Mouse (Mus musculus) CH12.LX (cell line): ENCODE results near the gene Slc10a4. TPM values are rescaled to one million over a fixed set of nuclear protein-coding genes. Genes with fewer than 3 reads are reported as not detected.

Experiments
- DNase-seq: peaks from one replicate; pipeline ENCODE4 v3.0.0-alpha.2; 2013; ENCODE audit errors: extremely low read depth
- H3K27ac ChIP-seq: 2 replicates; pipeline ENCODE4 v1.5.1; 2012; ENCODE audit warnings: low read depth, mild to moderate bottlenecking, control low read depth, moderate library complexity; ENCODE audit not compliant: insufficient read depth
- H3K27me3 ChIP-seq: replicated peaks from 2 replicates; pipeline ENCODE3; 2012; ENCODE audit warnings: inconsistent platforms
- H3K36me3 ChIP-seq, 2 experiments: replicated peaks in 1 of 2; 2 replicates each; pipeline versions ENCODE3 to v1.6.1; 2012; ENCODE audit warnings: inconsistent platforms in 1 of 2, low read length in 1 of 2, mild to moderate bottlenecking in 1 of 2, mixed read lengths in 1 of 2, moderate library complexity in 1 of 2; ENCODE audit not compliant: control insufficient read depth in 1 of 2, insufficient read depth in 1 of 2
- H3K4me1 ChIP-seq, 2 experiments: 2 replicates each; pipeline ENCODE4 v1.6.1; 2012; ENCODE audit warnings: inconsistent platforms in 1 of 2, moderate library complexity in 1 of 2; ENCODE audit not compliant: insufficient read depth in 2 of 2, control insufficient read depth in 1 of 2
- H3K4me2 ChIP-seq: 2 replicates; pipeline ENCODE4 v1.6.1; 2012; ENCODE audit warnings: low read depth, mild to moderate bottlenecking, control low read depth; ENCODE audit not compliant: poor library complexity, insufficient read depth, severe bottlenecking
- H3K4me3 ChIP-seq, 3 experiments: fragments of 150-350 bp in 1 of 3; sonication (generic) in 1 of 3; replicated peaks in 1 of 3; 2 replicates each; pipeline versions ENCODE3 to v1.5.1; 2011 to 2012; ENCODE audit warnings: low read depth in 2 of 3, low read length in 2 of 3, mild to moderate bottlenecking in 2 of 3, moderate library complexity in 2 of 3, control low read depth in 1 of 3, improper control_type of control experiment in 1 of 3, inconsistent platforms in 1 of 3, mixed read lengths in 1 of 3; ENCODE audit not compliant: poor library complexity in 1 of 3
- H3K79me2 ChIP-seq: replicated peaks from 2 replicates; pipeline ENCODE4 v1.6.1; 2012; ENCODE audit warnings: mild to moderate bottlenecking, moderate library complexity; ENCODE audit not compliant: control insufficient read depth, poor library complexity, insufficient read depth, severe bottlenecking; ENCODE audit errors: extremely low read depth
- H3K9ac ChIP-seq: 2 replicates; pipeline ENCODE4 v1.6.1; 2012; ENCODE audit warnings: low read depth, mild to moderate bottlenecking, control low read depth, moderate library complexity; ENCODE audit not compliant: insufficient read depth
- H3K9me3 ChIP-seq: replicated peaks from 2 replicates; pipeline ENCODE3; 2012; ENCODE audit warnings: low read length, inconsistent platforms, mixed read lengths
- BHLHE40 ChIP-seq: IDR thresholded peaks from 2 replicates; pipeline ENCODE4 v1.6.1; 2011; ENCODE audit warnings: mild to moderate bottlenecking, low read depth, low read length, improper control_type of control experiment
- CTCF ChIP-seq, 2 experiments: IDR thresholded peaks in 1 of 2; conservative IDR thresholded peaks in 1 of 2; 2 replicates each; pipeline ENCODE4 v1.5.1; 2011 to 2012; ENCODE audit warnings: low read depth in 2 of 2, low read length in 2 of 2, improper control_type of control experiment in 1 of 2, inconsistent platforms in 1 of 2, mild to moderate bottlenecking in 1 of 2, moderate library complexity in 1 of 2
- ETS1 ChIP-seq: conservative IDR thresholded peaks from 2 replicates; pipeline ENCODE4 v1.6.1; 2012; ENCODE audit warnings: low read depth, mild to moderate bottlenecking, inconsistent platforms, low read length, improper control_type of control experiment, moderate library complexity
- GABPA ChIP-seq: IDR thresholded peaks from 2 replicates; pipeline ENCODE4 v1.6.1; 2012; ENCODE audit warnings: low read depth, low read length, improper control_type of control experiment, inconsistent platforms; ENCODE audit not compliant: insufficient replicate concordance
- HCFC1 ChIP-seq: IDR thresholded peaks from 2 replicates; pipeline ENCODE4 v1.6.1; 2012; ENCODE audit warnings: low read depth, mild to moderate bottlenecking, inconsistent platforms, low read length, improper control_type of control experiment
- RCOR1 ChIP-seq: conservative IDR thresholded peaks from 2 replicates; pipeline ENCODE4 v1.6.1; 2012; ENCODE audit warnings: low read depth, mild to moderate bottlenecking, inconsistent platforms, low read length, improper control_type of control experiment
- UBTF ChIP-seq: IDR thresholded peaks from 2 replicates; pipeline ENCODE4 v1.6.1; 2012; ENCODE audit warnings: low read depth, mild to moderate bottlenecking, inconsistent platforms, low read length, improper control_type of control experiment, moderate library complexity
- USF2 ChIP-seq: conservative IDR thresholded peaks from 2 replicates; pipeline ENCODE4 v1.6.1; 2011; ENCODE audit warnings: low read depth, low read length, improper control_type of control experiment
- ZKSCAN1 ChIP-seq: IDR thresholded peaks from 2 replicates; pipeline ENCODE4 v1.6.1; 2012; ENCODE audit warnings: low read depth, inconsistent platforms, low read length, improper control_type of control experiment, borderline replicate concordance
- ZNF384 ChIP-seq: IDR thresholded peaks from 2 replicates; pipeline ENCODE4 v1.6.1; 2012; ENCODE audit warnings: low read depth, low read length, improper control_type of control experiment, inconsistent platforms
- dilution Hi-C: fragments of 300-500 bp; cut with MboI; formaldehyde crosslinking; loops from 2 replicates; pipeline ENCODE4 v1.14.3; 2020; ENCODE audit warnings: low sequenced_read_pairs; ENCODE audit not compliant: extremely low pct_unique_long_range_greater_than_20kb, extremely low pct_ligation_motif_present
- in situ Hi-C: fragments of 300-500 bp; cut with MboI; formaldehyde crosslinking; loops from 3 replicates; pipeline ENCODE4 v1.14.3; 2019; ENCODE audit warnings: low sequenced_read_pairs, low pct_ligation_motif_present, low pct_unique_long_range_greater_than_20kb, mixed read lengths
- polyA plus RNA-seq: library from polyadenylated mRNA; unstranded; fragments of >175 nt; gene quantifications from 2 replicates; pipeline ENCODE4 v1.2.1, GENCODE M21; 2012; ENCODE audit warnings: low read depth; ENCODE audit not compliant: insufficient read length
- total RNA-seq, 2 experiments: library from RNA; depleted of rRNA; stranded (reverse); fragments of 300-350 nt in 1 of 2; fragments of >200 nt in 1 of 2; gene quantifications; 2 replicates each; pipeline ENCODE4 v1.2.3; 2012 to 2014

The Slc10a4 gene
- total and polyA plus RNA-seq, 3 experiments: not detected

- Histone ChIP-seq H3K79me2 (no peaks in the 10 kb centered on the region), H3K27ac (no peak overlapping the region), H3K9ac (no peak overlapping the region), H3K36me3 (peaks cover 3 to 66% of the 10 kb centered on the region in 2 experiments), H3K27me3 (no peaks in the 10 kb centered on the region), H3K4me1 (no peaks in the 10 kb centered on the region), H3K4me3 (no peak overlapping the region), H3K4me2 (no peak overlapping the region), H3K9me3 (no peaks in the 10 kb centered on the region)
- dilution Hi-C loops (no loop called here), in situ Hi-C loops (no loop called here)
- no peak for DNase-seq
- TF ChIP-seq CTCF (conservative IDR thresholded peaks at IDR 0.05 in 1 of 2, IDR thresholded peaks at IDR 0.05 in 1 of 2; ENCODE audit: low read depth in 2 of 2, low read length in 2 of 2) (0 out of 4 replicates have a peak, but pooled peaks of 1 of the 2 experiments have one; percentile 9), USF2 (no peak)
- TF ChIP-seq, all 38 proteins: peak for 1
Observed at GRCm38 (mm10) chr5:72972934-72973333, 33.7 kb upstream of the Slc10a4 start.

- H3K4me1 ChIP-seq: no peaks in the 10 kb centered on the region
- in situ Hi-C loops: no loop called here
- H3K9me3 ChIP-seq: no peaks in the 10 kb centered on the region
- no peak for TF ChIP-seq GABPA
- no peak for TF ChIP-seq ZNF384
- TF ChIP-seq UBTF: no peak
- TF ChIP-seq ZKSCAN1: no peak
- dilution Hi-C loops: no loop called here
- H3K4me2 ChIP-seq: no peak within 1 kb of the TSS
- no peaks in the 10 kb centered on the region for H3K79me2 ChIP-seq
- peaks cover 0 to 60% of the 10 kb centered on the region in 2 experiments for H3K36me3 ChIP-seq
- DNase-seq: no peak
- H3K27me3 ChIP-seq: no peaks in the 10 kb centered on the region
- no peak within 1 kb of the TSS for H3K9ac ChIP-seq
- no peak within 1 kb of the TSS for H3K27ac ChIP-seq
- no peak within 1 kb of the TSS for H3K4me3 ChIP-seq
Observed at GRCm38 (mm10) chr5:72974602-72975001, 32.1 kb upstream of the Slc10a4 start, which contains the start of gene Gm10135. TSS of gene Gm10135 (minus strand) at chr5:72974702.

GRCm38 (mm10) chr5:72975996-72976395, 30.7 kb upstream of the Slc10a4 start:
- Histone ChIP-seq H3K4me2 (no peak overlapping the region), H3K36me3 (peaks cover 0 to 64% of the 10 kb centered on the region in 2 experiments), H3K9me3 (no peaks in the 10 kb centered on the region), H3K27me3 (no peaks in the 10 kb centered on the region), H3K27ac (no peak overlapping the region), H3K9ac (no peak overlapping the region), H3K4me3 (no peak overlapping the region), H3K4me1 (no peaks in the 10 kb centered on the region), H3K79me2 (no peaks in the 10 kb centered on the region)
- TF ChIP-seq UBTF (no peak), BHLHE40 (no peak), RCOR1 (no peak), ETS1 (no peak), HCFC1 (no peak)
- no peak for DNase-seq
- in situ Hi-C loops: no loop called here
- dilution Hi-C loops: no loop called here
